9 mouse cellular contexts compared by ENCODE assay signal in the genomic region with DNA sequence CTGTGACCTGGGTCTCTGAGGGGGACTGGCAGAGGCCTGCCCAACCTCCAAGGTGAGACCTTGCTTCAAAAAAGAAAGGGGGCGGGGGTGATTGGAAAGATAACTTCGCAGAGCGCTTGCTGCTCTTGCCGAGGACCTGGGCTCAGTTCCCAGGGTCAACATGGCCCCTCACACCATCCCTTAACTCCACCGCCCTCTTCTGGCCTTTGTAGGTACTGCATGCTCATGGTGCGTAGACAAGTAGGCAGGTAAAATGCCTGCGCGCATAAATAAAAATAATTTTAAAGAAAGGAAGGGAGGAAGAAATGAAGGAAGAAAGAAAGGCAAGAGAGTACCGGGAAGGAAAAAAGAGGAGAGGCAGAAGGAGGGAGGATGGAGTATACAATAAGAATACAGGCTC.
DNase-seq lines count a peak whose midpoint lies in the region; TF ChIP-seq lines count a peak whose summit lies in the region.
"Had no signal": no experiment of that assay in that cellular context is flagged by ENCODE, and none has a peak within 500 bp of the region (broad histone marks: within the 10 kb centered on the region; RNA-seq: fewer than 3 reads in every experiment).

No protein-coding gene starts in this region.

- H3K4me1 ChIP-seq in ES-E14 (ENCODE audit: control insufficient read depth in 2 of 2, insufficient read depth in 2 of 2, low read length in 2 of 2, poor library complexity in 1 of 2) = no peaks in the 10 kb centered on the region; a peak in 1 of 4 replicates
- peaks cover 5% of the 10 kb centered on the region for H3K4me1 ChIP-seq in embryonic facial prominence, embryonic 10.5 days

- no peak overlapping the region for H3K4me3 ChIP-seq in left cerebral cortex, adult 2 months
- H3K4me3 ChIP-seq in ES-E14 (ENCODE audit: insufficient read depth in 1 of 2, low read depth in 1 of 2, low read length in 2 of 2, poor library complexity in 1 of 2, severe bottlenecking in 1 of 2) = peak overlapping the region in 1 of 2 experiments; percentile 58; a peak in 2 of 4 replicates
- H3K4me3 ChIP-seq in embryonic facial prominence, embryonic 10.5 days = no peak overlapping the region
- H3K4me3 ChIP-seq: megakaryocyte, embryonic 14.5 days had no signal

- WGBS in embryonic facial prominence, embryonic 10.5 days = 66% methylated on average over 9 of the region's 9 CpGs

- no peak overlapping the region for H3K27ac ChIP-seq in left cerebral cortex, adult 2 months
- no peak overlapping the region for H3K27ac ChIP-seq in ES-E14 (ENCODE audit: insufficient read depth, low read depth, low read length, poor library complexity, severe bottlenecking)
- no peak overlapping the region for H3K27ac ChIP-seq in embryonic facial prominence, embryonic 10.5 days (replicated peaks)

- no peaks in the 10 kb centered on the region for H3K36me3 ChIP-seq in ES-E14 (ENCODE audit: control insufficient read depth, insufficient read depth, low read length, poor library complexity, severe bottlenecking)
- H3K36me3 ChIP-seq in embryonic facial prominence, embryonic 10.5 days (replicated peaks) = no peaks in the 10 kb centered on the region

- DNase-seq in adrenal gland, postnatal 14 days = peak; percentile 37
- DNase-seq in adrenal gland, adult 18-20 months (ENCODE audit: low spot score in 2 of 2) = no peak
- DNase-seq in left cerebral cortex, adult 2 months (ENCODE audit: extremely low spot score in 1 of 2, low spot score in 2 of 2) = no peak
- no peak for DNase-seq in left cerebral cortex, adult 8-10 months (ENCODE audit: low spot score in 2 of 2)
- peak; percentile 84 for DNase-seq in ES-E14 (ENCODE audit: low read depth, low spot score)
- peak; percentile 63 for DNase-seq in heart, postnatal 4 days
- no peak for DNase-seq in embryonic facial prominence, embryonic 10.5 days (ENCODE audit: low spot score)
- no peak for DNase-seq in adrenal gland, postnatal 36 days

- peak; percentile 38 for TF ChIP-seq CTCF in left cerebral cortex, adult 2 months (IDR thresholded peaks at IDR 0.05)

- in situ Hi-C loops in ES-E14 (cut with MboI; ENCODE audit: low sequenced_read_pairs in 2 of 2, unreplicated experiment in 2 of 2) = no loop called here

- H3K9me3 ChIP-seq in ES-E14 (ENCODE audit: control insufficient read depth, insufficient read depth, low read depth, low read length) = no peaks in the 10 kb centered on the region
- H3K9me3 ChIP-seq in embryonic facial prominence, embryonic 10.5 days = no peaks in the 10 kb centered on the region

- peaks cover 14% of the 10 kb centered on the region for H3K27me3 ChIP-seq in embryonic facial prominence, embryonic 10.5 days (replicated peaks; ENCODE audit: low read depth, poor library complexity, severe bottlenecking)

- intact Hi-C loops in left cerebral cortex, adult 2 months (cut with DNase I) = no loop called here

- peak overlapping the region; percentile 51; the same call in 1 of the 2 replicates for H3K9ac ChIP-seq in ES-E14 (ENCODE audit: insufficient read depth, low read depth, low read length, poor library complexity, severe bottlenecking)

TF ChIP-seq in ES-E14, 5 proteins besides CTCF, POLR2A, EP300 and RAD21:
- TF ChIP-seq ZC3H11A (IDR thresholded peaks at IDR 0.05; ENCODE audit: borderline replicate concordance, low read depth, low read length) (peak; percentile 37; the same call in 1 of the 2 replicates), ZNF384 (IDR thresholded peaks at IDR 0.05; ENCODE audit: low read depth, low read length) (0 out of 2 replicates have a peak, but pooled peaks have one; percentile 12), MAFK (IDR thresholded peaks at IDR 0.05; ENCODE audit: insufficient read depth, low read depth, low read length) (no peak)
TF ChIP-seq in ES-E14: peak in this region for 2.

Comparison
In these comparisons a context has a peak if more than half of its experiments do, and no peak if none do; other contexts are left out.
1. DNase-seq: peak in adrenal gland, postnatal 14 days (single experiment), ES-E14 (single experiment) and heart, postnatal 4 days (single experiment); none in adrenal gland, adult 18-20 months (0 of 2), left cerebral cortex, adult 2 months (0 of 2), left cerebral cortex, adult 8-10 months (0 of 2), embryonic facial prominence, embryonic 10.5 days (single experiment) and adrenal gland, postnatal 36 days (0 of 2).